Mouse (Mus musculus): ENCODE results near the gene Samd1. TPM values are rescaled to one million over a fixed set of nuclear protein-coding genes. Genes with fewer than 3 reads are reported as not detected.
"Not testable (repeated sequence)": the region's sequence is repeated elsewhere in the genome, so short reads cannot be mapped to it uniquely, and the experiment has no call there.

The Samd1 gene
- polyA plus RNA-seq, 1 experiment from 2014 or later, result 8.5 TPM

DNA sequence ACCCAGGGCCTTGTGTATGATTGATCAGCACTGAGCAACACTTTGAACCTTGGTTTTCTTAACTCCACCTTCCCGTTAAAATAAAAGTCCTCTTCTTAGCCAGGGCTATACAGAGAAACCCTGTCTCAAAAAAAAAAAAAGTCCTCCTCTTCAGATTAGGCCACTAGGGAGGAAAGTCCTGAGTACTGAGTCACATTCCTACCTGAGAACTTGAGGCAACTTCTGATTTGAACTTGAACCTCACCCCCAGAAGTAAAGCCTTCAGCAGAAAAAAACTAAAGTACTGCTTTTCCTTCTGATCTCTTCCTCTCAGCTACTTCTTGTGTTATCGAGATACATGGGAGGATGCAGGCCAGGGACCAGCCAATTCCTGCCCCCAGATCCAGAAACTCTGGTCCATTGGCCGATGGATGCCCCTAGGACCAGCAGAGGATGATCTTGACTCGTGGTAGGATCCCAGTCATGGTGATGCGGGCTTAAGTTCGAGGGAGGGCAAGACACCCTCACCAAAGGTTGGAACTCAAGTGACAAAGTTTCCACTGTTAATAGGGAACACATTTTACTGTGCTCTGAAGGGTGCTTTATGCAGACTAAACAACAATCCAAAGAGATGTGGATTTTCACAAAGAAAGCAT is 6.3 kb downstream of the Samd1 start:
- Histone ChIP-seq H3K4me2 (peak overlapping the region; percentile 94), H3K27me3 (replicated peaks) (0 out of 2 replicates have a peak, but pooled peaks cover 2% of the 10 kb centered on the region), H3K36me3 (peaks cover 44% of the 10 kb centered on the region), H3K4me3 (peak overlapping the region; percentile 66; the same call in 1 of the 2 replicates), H3K4me1 (peaks cover 51% of the 10 kb centered on the region), H3K9me3 (replicated peaks) (no peaks in the 10 kb centered on the region), H3K27ac (peak overlapping the region; percentile 82), H3K9ac (peak overlapping the region; percentile 79)
- 74% methylated on average over 6 of the region's 6 CpGs for WGBS (ENCODE audit: insufficient replicate concordance)
- ATAC-seq, result no peak

DNA sequence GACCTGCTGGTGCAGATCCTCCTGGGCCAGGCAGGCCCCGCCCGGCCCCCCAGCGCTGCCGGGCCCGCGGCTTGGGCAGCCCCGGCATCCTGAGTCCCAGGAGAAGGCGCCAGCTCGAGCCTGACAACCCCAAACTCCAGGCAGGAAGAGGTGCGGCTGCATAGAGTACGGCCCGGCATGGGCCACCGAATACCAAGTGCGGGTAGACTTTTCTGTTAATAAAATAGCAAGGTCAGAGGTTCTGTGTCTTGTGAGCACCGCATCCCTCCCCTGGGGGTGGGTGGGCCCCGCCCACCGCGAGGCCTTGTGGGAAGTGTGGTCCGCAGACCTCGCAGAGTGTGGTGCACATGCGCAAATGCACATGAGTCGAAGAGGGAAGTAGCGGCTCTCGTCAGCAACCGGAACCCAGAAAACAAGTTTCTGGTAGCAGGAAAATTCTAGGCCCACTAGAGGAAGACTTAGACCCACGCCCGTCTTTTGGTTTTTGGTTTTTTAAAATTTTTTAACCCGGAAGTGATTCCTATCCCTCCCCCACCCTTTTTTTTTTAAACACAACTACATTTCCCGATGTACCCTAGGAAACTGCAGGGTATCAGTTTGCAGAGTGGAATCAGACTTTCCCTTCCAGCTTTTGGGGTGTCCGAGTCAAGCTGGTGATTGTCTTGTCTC is 7.2 kb downstream of the Samd1 start:
- Histone ChIP-seq H3K27ac (peak overlapping the region; percentile 82), H3K4me3 (peak overlapping the region; percentile 66), H3K9me3 (replicated peaks) (no peaks in the 10 kb centered on the region), H3K27me3 (replicated peaks) (peaks cover 8% of the 10 kb centered on the region), H3K4me2 (peak overlapping the region; percentile 94), H3K4me1 (peaks cover 42% of the 10 kb centered on the region), H3K9ac (peak overlapping the region; percentile 79), H3K36me3 (peaks cover 34% of the 10 kb centered on the region)
- WGBS (ENCODE audit: insufficient replicate concordance), result under 1% methylated on average over 30 of the region's 30 CpGs
- ATAC-seq, result peak; percentile 87

DNA sequence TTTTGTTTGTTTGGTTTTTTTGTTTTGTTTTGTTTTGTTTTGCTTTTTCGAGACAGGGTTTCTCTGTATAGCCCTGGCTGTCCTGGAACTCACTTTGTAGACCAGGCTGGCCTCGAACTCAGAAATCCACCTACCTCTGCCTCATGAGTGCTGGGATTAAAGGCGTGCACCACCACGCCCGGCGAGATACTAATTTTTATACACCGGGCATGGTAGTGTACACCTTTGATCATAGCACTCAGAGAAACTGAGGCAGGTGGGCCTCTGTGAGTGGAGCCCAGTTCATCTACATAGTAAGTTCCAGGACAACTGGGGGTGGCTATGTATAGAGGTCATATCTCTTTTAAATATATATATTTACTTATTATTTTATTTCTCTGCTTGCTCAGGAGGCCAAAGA is 8.0 kb downstream of the Samd1 start:
- not testable (repeated sequence) for H3K9me3 ChIP-seq (replicated peaks); H3K9ac ChIP-seq; ATAC-seq; H3K4me3 ChIP-seq
- Histone ChIP-seq H3K27me3 (replicated peaks) (peaks cover 17% of the 10 kb centered on the region), H3K36me3 (peaks cover 26% of the 10 kb centered on the region), H3K27ac (peak overlapping the region; percentile 82; the same call in 1 of the 2 replicates), H3K4me1 (peaks cover 42% of the 10 kb centered on the region), H3K4me2 (peak overlapping the region; percentile 94)
- WGBS (ENCODE audit: insufficient replicate concordance), result 89% methylated on average over 7 of the region's 7 CpGs

DNA sequence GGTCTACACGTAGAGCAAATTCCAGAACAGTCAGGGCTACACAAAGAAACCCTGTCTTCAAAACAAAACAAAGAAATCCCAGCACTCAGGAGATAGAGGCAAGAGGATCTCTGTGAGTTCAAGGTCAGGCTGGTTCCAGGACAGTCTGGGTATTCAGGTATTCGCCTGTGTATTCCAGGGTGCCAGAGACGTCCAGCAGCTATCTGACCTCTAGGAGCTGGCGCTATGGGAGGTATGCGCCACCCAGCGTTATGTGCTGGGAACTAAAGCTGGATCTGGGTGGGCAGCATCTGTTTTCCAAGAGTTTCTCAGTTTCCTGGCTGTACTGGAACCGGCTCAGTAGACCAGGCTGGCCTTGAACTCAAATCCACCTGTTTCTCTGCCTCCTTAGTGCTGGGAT is 10.9 kb downstream of the Samd1 start:
- WGBS (ENCODE audit: insufficient replicate concordance), result 31% methylated on average over 7 of the region's 7 CpGs
- no peak for ATAC-seq

DNA sequence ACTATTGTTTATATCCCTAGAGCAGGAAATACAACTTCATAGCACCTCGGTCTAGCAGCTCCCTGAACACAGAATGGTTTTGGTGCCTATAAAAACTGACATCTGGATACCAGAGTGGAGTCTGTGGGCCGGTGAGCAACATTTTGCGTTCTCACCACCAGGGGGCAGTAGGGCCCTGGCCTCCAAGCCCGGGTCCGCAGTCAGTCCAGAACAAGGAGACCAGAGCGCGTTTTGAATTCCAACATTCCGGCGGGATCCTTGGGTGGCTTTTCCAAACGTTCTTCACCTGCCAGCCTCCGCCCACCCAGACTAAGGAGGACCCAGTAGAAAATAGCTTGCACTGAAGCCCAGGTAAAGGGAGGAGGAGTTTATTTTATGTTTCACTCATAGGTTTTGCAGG is 12.4 kb downstream of the Samd1 start:
- no peak overlapping the region for H3K9ac ChIP-seq
- no peak for ATAC-seq
- WGBS (ENCODE audit: insufficient replicate concordance), result 1% methylated on average over 11 of the region's 11 CpGs
- no peak overlapping the region for H3K4me3 ChIP-seq
- no peaks in the 10 kb centered on the region for H3K9me3 ChIP-seq (replicated peaks)
- no peak overlapping the region for H3K27ac ChIP-seq
- H3K27me3 ChIP-seq (replicated peaks), result peaks cover 59% of the 10 kb centered on the region
- H3K36me3 ChIP-seq, result no peaks in the 10 kb centered on the region
- no peak overlapping the region for H3K4me2 ChIP-seq
- peaks cover 29% of the 10 kb centered on the region for H3K4me1 ChIP-seq

More for the DNA sequence above, 10.9 kb downstream of the Samd1 start:
- H3K4me2 ChIP-seq, result no peak overlapping the region
- no peak overlapping the region for H3K27ac ChIP-seq
- H3K9me3 ChIP-seq (replicated peaks), result no peaks in the 10 kb centered on the region
- H3K4me3 ChIP-seq, result no peak overlapping the region
- peaks cover 45% of the 10 kb centered on the region for H3K27me3 ChIP-seq (replicated peaks)
- H3K4me1 ChIP-seq, result peaks cover 40% of the 10 kb centered on the region
- no peaks in the 10 kb centered on the region for H3K36me3 ChIP-seq
- H3K9ac ChIP-seq, result no peak overlapping the region

DNA sequence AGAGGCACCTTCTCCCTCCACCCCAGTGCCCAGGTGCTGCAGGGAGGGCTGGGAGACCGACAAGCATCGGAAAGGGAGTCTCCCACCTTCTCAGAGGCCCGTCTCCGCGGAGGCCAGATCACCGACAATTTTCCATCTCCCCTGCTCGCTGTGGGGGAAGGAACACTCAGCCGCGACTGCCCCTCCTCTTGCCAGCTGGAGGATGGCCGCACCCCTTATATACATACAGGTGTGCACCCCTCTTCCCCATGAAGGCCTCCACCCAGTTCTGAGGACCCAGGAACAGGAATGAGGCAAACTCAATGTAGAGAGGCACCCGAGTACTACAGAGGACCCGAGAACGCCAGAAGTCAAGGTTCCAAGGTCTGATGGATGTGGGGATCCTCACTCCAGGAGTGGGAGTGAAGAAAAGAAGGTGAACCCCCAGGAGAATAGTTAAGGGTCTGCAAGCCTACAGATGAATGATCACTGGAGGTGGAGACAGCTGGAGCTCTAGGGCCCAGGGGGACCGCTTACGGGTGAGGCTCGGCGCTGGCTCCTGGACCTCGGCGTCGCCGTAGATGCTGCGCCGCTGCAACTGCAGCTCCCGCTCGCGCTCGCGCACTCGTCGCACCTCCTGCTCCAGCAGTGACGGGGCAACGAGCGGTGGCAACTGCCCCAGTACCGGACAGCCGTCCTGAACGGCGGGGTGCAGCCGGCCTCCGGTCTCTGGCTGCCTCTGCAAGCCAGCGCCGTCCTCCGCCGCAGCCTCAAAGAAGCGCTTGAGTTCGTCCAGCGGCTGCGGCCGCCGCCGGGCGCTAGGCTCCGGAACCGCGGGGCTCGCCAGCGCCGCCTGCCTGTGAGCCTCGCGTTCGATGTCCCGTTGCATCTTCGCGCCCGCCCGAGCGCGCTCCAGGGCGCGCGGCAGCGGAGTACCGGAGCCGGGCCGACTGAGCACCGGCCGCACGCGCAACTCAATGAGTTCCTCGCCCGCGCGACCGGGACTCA is 13.4 kb downstream of the Samd1 start:
- Histone ChIP-seq H3K4me1 (peaks cover 21% of the 10 kb centered on the region), H3K4me2 (peak overlapping the region; percentile 78), H3K9me3 (replicated peaks) (no peaks in the 10 kb centered on the region), H3K27me3 (replicated peaks) (peaks cover 67% of the 10 kb centered on the region), H3K36me3 (no peaks in the 10 kb centered on the region), H3K9ac (peak overlapping the region; percentile 27; the same call in 1 of the 2 replicates), H3K27ac (no peak overlapping the region), H3K4me3 (peak overlapping the region; percentile 55)
- ATAC-seq, result peak; percentile 37; the same call in 1 of the 2 replicates
- 3% methylated on average over 83 of the region's 83 CpGs for WGBS (ENCODE audit: insufficient replicate concordance)

DNA sequence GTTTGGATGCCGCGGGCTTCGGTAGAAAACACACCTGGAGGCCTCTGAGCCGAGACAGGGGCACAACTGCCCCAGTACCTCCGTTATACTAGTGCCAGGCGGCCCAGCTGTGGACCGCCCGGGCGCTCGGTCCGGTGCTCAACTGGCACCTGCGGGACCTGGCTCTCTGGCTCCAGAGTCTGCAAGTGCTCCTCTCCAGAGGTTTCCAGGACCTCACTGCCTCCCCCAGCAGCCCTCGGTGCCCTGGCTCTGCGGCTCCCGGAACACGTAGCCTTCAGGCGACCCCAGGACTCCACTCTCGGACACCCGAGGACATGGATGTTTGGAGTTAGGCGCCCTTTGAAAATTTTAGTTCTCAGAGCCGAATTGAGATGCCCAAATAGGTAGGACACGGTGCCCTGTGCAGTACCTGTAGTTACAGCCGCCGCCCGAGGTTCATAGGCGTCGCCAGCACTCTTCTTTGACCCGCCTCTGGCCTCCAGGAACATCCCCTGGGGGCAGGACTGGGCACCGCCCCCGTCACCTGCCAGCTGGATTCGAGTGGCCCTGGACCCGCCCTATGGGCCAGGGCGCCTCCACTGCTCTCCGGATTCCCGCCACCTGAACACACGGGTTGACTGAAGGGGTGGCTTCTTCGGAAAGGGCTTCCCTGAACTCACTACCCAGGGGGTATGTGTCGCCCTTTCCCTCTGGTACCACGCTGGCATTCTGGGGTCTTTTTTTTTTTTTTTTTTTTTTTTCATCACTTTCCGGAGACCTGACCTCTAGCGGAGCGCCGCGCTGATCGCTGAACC is 14.4 kb downstream of the Samd1 start, which contains the start of gene 2210011C24Rik:
2210011C24Rik (minus strand) TSS at position 467 of the 794 bp plus-strand sequence.
- H3K9ac ChIP-seq, result peak within 1 kb of the TSS; percentile 37
- H3K27ac ChIP-seq, result no peak within 1 kb of the TSS
- H3K36me3 ChIP-seq, result no peaks in the 10 kb centered on the region
- 2% methylated on average over 45 of the region's 45 CpGs for WGBS (ENCODE audit: insufficient replicate concordance)
- peak; percentile 37; the same call in 1 of the 2 replicates for ATAC-seq
- peak within 1 kb of the TSS; percentile 78 for H3K4me2 ChIP-seq
- H3K4me3 ChIP-seq, result peak within 1 kb of the TSS; percentile 55
- peaks cover 68% of the 10 kb centered on the region for H3K27me3 ChIP-seq (replicated peaks)
- no peaks in the 10 kb centered on the region for H3K9me3 ChIP-seq (replicated peaks)
- peaks cover 21% of the 10 kb centered on the region for H3K4me1 ChIP-seq

DNA sequence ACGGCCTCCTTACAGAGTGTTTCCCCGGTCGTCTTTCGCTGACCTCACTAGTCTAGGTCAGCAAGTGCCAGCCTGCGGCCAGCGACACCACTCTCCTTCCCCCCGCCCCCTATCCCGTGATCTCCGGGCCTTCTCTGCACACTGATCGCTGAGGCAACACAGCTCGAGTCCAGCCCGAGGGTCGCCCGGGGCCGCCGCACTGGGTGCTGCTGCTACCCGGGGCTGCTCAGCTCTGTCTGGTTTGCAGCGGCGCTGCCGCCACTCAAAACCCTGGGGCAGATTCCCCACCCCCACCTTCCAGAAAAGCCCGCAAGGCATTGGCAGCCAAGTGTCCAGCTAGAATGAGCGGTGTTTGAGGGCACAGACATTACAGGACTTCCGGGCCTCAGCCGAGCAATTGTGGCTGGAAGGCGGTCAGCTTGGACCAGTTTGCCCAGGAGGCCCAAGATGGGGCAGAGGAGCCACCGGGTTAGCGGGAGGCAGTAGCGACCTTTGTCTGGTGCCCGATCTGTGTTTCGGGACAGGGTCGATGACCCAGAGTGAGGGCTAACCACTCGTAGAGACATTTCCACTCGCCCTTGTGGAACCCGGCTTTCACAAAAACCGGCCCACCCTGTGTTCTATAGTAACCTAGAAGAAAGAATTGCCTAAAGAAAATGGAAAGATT is 15.2 kb downstream of the Samd1 start:
- Histone ChIP-seq H3K9ac (peak overlapping the region; percentile 37), H3K36me3 (no peaks in the 10 kb centered on the region), H3K27ac (no peak overlapping the region), H3K4me2 (peak overlapping the region; percentile 78), H3K27me3 (replicated peaks) (peaks cover 76% of the 10 kb centered on the region), H3K4me3 (peak overlapping the region; percentile 8), H3K4me1 (peaks cover 21% of the 10 kb centered on the region), H3K9me3 (replicated peaks) (no peaks in the 10 kb centered on the region)
- no peak for ATAC-seq
- 13% methylated on average over 35 of the region's 35 CpGs for WGBS (ENCODE audit: insufficient replicate concordance)

DNA sequence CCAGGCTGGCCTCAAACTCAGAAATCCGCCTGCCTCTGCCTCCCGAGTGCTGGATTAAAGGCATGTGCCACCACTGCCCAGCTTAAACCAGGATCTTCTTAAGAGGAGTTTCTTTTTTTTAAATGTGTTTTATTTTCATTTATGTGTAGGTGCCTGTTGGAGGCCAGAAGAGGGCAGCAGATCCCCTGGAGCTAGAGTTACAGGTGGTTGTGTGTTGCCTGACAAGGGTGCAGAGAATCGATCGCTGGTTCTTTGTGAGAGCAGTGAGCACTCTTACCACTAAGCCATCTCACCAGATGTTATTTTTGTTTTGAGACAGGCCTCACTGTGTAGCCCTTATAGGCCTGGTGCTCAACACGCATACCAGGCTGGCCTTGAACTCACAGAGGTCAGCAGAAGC is 18.4 kb downstream of the Samd1 start:
- Histone ChIP-seq H3K36me3 (no peaks in the 10 kb centered on the region), H3K27ac (no peak overlapping the region), H3K4me3 (no peak overlapping the region), H3K4me1 (peaks cover 15% of the 10 kb centered on the region), H3K9ac (no peak overlapping the region), H3K27me3 (replicated peaks) (peaks cover 84% of the 10 kb centered on the region), H3K4me2 (no peak overlapping the region), H3K9me3 (replicated peaks) (no peaks in the 10 kb centered on the region)
- WGBS (ENCODE audit: insufficient replicate concordance), result 80% methylated on average over 5 of the region's 5 CpGs
- ATAC-seq, result no peak

DNA sequence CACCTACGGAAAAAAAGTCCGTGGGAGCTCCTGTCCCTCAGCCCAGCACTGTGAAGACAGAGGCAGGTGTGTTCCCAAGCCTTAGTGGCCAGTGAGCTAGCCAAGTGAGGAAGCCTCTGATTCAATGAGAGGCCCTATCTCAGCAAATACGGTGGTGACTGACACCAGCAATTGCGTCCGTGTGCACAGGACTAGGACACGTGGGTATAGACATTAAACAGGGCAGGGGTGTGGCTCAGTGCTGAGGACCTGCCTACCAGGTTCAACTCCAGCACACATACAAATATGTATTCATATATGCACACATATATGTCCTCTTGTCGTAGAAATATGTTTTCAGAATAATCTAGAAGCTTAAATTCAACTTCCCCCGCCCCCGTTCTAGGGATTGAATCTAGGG is 22.3 kb downstream of the Samd1 start:
- 66% methylated on average over 9 of the region's 9 CpGs for WGBS (ENCODE audit: insufficient replicate concordance)
- Histone ChIP-seq H3K9me3 (replicated peaks) (no peaks in the 10 kb centered on the region), H3K4me3 (no peak overlapping the region), H3K4me1 (peaks cover 12% of the 10 kb centered on the region; the same call in 1 of the 2 replicates), H3K36me3 (no peaks in the 10 kb centered on the region), H3K27me3 (replicated peaks) (peaks cover 84% of the 10 kb centered on the region), H3K9ac (no peak overlapping the region), H3K27ac (no peak overlapping the region), H3K4me2 (no peak overlapping the region)
- ATAC-seq, result no peak

All from liver, embryonic 12.5 days (tissue).